Mouse (Mus musculus) gastrocnemius, postnatal 4 days (tissue): Measurements from ENCODE around the gene Cbx6. TPM values are rescaled to one million over a fixed set of nuclear protein-coding genes. Genes with fewer than 3 reads are reported as not detected.

Experiments
- DNase-seq, 2 experiments: peaks; one replicate each; pipeline ENCODE4 v3.0.0; 2021 to 2022; ENCODE audit warnings: low spot score in 2 of 2, mixed read lengths in 2 of 2
- total RNA-seq, 2 experiments: library from RNA; stranded (reverse); gene quantifications; 2 replicates each; pipeline ENCODE4 v1.2.3; 2021

Gene Cbx6
- total RNA-seq, 2 experiments from 2014 or later: 58.9 to 59.7 TPM

DNA sequence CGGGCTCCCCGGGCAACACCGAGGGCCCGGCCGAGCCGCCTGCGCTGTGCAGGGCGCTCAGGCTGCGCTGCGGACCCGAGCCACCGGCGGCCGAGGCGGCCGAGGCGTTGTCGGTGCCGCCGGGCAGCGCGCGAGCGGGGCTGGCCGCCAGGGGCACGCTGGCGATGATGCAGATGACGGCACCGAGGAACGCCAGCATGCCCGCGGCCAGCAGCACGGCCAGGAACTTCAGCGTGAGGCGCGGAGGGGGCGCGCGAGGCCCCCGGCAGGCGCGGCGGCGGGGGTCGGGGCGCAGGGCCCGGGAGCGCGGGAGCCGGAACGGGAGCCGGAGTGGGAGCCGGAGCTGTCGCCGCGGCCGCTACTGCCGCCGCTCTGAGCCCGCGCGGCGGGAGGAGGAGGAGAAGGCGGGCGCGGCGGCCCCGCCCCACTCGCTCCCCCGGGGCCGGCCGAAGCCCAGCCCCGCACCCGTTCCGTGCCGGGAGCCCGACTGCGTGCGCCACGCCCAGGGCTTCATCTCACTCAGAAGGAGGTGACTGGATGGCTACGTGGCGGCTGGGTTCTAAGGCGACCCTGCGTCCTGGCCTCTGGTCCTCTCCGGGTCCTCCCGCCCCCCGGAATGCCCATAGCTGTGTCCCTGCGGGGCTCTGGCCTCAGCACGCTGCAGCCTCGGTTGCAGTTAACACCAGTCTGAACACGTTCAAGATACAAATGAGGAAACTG is 30.0 kb downstream of the Cbx6 start, which contains the start of gene Nptxr:
TSS of gene Nptxr (minus strand) at position 415 of the 720 bp plus-strand sequence.
- peak; percentile 50 to 57 for DNase-seq

DNA sequence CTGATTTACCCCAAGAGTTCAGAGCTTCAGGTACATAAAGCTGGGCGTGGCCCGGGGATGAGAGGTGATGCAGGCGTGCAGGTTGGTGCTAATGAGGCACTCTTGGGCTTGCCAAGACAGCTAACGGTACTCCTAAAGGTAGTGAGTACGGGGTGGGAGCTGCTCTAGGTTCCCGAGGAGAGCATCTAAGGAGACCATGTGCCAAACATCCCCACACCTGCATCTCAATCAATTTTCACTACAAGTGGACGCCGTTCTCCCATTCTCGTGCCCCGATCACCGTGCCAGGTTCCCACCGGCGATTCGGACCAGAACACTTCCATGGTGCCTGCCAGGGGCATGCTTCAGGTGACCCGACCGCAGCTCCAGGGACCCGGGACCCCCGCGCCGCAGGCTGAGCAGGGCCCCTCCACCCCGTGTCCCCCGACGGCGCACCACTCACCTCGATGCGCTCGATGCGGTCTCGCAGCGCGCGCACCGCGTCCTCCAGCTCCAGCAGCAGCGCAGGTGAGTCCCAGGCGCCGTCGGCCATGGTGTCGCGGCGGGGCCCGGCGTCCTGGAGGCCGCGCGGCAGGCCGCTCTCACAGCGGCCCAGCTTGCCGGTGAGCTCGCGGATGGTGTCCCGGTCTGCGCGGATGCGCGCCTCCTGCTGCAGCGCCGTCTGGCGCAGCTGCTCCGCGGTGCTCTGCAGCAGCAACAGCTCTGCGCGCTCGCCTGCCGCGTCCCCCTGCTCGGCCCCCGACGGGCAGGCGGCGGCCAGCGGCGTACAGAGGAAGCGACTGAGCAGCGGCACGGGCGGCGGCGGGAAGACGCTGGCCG is 30.7 kb downstream of the Cbx6 start:
- peak in 1 of 2 experiments; percentile 47 for DNase-seq

DNA sequence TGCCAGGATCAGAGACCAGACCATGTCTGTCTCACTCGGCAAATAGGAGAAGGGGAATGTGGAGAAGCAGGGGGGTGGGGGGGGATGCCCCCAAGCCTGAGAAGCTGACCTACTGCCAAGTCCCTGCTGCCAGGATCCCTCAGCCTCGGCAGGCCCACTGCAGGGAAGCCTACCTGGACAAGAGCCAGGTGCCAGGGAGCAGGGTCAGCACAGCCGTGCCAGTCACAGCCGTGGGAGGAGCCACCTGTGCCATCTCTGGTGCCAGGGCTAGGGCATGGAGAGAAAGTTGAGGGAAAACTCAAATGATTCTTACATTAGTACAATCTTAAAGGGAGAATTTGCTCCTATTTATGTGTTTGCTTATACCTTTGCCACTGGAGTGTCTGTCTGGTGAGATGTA is 32.2 kb downstream of the Cbx6 start:
- no peak for DNase-seq

DNA sequence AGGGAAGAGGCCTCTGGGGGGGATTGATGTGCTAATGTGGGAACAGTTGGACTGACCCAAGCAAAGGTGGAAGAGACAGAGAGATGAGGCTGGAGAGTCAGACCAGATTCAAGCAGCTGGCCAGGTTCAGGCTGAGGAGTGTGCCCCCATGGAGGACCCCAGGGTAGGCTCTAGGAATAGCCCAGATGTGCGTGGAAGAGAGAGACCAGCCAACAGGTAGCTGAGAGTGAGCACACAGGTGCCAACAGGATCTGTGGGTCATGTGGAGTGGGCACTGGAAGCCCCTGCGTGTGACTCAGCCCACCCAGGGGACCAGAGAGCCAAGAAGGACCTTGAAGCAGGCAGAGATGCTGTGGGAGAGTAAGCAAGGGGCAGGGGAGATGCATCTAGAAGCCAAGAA is 32.8 kb downstream of the Cbx6 start:
- no peak for DNase-seq

DNA sequence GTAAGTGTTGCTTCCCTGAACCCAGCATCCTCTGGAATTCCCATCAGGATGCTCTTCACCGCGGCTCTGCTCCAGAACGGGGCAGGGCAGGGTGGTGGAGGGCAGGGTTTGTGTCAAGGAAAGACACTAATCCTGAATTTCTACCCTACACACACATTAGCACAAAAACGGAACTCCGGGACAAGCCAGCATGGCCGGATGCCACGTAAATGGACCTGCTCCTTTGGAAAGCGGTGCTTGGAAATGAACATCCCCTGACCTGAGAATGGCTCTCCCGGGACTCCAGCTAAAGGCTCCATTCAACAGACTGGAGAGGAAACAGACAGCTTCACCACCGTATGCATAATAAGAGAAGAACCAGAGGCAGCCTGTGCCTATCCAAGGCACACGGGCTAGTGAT is 33.8 kb downstream of the Cbx6 start:
- DNase-seq: no peak

DNA sequence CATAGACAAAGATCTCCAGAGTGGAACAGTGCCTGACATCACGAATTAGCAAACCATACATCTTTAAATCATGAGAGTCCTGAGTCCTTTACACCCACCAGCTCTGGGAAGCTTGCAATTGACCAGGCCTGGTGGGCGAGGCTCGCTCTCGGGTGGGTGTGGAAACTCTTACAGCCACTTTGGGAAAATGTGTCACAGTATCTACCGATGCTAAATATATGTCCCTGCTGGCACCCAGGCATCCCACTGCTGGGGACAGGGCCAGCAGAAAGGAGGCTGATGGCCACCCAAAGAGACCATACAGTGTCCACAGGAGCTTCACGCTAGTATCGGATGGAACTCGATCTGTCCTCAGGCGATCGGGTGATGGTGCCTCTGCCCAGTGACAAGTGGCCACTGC is 35.9 kb downstream of the Cbx6 start:
- DNase-seq: no peak

DNA sequence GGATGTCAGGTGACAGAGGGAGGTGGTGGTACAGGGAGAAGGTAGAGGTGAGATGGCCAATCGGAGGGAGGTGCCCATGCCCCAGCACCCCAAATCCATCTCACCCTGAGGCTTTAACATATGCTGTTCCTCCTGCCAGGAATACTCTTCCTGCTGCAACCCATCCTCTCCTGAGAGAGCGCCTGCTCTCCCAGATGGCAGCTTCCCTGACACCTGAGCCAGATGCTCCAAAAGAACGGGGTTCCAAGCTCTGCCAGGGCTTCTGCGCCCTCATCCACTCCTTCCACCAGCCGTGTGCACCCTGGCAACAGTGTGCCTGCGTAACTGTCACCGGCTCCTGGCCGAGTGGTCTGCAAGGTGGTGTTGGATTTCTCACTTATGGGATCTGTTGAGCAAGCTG is 36.8 kb downstream of the Cbx6 start:
- no peak for DNase-seq

DNA sequence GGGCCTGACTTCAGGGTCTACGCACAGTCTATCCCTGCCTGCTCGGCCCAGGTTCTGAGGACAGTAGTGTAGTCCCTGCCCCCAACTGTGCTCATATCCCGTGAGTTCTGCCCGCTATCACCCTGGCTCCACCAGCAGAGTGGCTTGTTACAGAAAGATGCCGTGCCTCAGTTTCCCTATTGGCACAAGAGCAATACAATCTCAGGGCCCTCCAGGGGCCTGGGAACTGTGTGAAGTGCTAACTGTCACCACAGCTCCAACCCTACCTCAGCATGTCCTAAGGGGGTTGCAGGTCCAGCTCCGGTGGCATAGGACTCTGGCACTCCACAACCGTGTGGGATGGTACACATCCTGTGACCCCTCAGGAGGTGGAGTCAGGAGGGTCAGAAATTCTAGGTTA is 37.4 kb downstream of the Cbx6 start:
- no peak for DNase-seq

DNA sequence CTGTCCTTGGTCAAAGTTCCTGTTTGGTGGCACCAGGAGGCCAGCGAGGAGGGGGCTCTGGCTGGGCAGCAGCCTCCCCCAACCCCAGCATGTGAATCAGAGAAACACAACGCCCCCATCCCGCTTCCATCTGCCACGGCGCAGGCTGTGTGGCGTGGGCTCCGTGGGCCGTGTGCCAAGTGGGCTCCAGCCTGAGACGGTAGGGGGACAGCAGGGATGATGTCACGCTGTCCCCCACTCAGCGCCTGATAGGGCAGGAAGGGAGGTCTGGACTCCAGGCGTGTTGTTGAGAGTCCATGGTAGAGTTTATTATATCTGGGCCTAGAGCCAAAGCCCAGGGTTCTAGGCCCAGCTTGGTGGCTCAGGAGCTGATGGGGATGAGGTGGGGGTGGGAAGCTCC is 38.2 kb downstream of the Cbx6 start:
- no peak for DNase-seq

DNA sequence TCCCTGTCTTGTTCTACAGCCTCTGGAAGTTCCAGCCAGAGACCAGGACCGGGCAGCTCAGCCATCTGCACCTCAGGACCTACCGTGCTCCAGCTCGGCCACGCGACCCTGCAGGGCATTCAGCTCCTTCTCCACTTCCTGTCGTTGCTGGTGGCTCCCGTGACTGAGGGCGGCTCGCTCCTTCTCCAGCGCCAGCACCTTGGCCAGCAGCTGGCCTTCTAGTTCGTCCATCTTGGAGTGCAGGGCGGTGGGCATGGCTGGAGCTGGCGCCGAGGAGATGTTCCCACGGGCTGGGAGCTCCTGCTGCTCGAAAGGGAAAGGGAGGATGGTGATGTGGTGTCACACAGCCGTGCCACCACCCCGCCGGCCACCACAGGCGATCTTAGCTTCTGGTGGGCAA is 40.3 kb downstream of the Cbx6 start:
- no peak for DNase-seq

DNA sequence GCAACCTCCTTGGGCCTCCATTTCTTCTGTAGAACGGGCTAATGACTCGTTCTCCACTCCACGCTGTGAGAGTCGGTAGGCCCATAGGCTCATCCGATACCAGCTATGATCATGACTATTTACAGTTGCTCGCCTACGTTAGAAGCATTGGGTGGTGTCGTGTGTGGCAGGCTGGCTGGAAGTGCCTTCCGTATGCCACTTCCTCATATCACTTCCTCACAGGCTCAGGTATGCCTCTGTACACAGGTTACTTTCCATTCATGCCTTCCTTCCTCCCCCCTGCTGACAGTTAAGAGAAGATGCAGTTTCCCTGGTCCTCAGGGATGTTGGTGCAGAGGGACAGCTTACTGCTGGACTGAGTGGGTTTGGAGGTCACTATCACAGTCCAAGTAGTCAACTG is 41.4 kb downstream of the Cbx6 start:
- DNase-seq: no peak

DNA sequence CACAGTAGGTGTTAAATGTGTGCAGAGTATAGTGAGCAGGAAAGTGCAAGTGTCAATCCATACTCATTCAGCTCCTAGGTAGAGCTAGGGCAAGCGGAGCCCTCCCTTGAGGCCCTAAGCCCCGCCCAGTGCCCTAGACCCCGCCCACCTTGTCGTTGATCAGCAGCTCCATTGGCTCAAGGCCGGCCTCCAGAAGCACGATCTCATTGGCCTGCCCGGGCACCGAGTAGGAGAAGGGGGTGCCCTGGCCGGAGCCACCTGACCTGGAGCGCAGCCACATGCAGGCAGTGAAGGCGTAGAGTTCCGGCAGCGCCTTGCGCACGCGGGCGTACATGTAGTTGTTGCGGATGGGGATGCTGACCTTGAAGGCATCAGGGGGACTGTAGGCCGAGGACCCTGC is 42.0 kb downstream of the Cbx6 start:
- DNase-seq: no peak

DNA sequence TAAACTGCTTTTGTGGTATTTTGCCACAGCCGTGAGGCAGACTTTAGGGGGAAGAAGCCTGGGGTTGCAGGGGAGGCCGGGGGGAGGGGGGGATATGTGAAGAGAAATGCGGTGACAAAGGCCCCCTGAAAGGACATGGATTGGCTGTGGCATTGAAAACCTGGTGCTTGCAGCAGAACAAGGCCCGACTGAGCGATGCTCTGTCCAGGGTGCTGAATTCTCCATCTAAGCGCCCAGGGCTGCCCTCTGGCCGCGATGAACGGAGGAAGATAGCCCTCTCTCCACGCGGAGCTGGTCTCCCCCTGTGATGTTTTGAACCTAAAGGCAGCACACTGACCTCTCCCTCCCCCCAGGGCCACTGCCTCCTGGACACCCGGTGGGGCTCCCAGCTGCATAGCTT is 43.0 kb downstream of the Cbx6 start:
- DNase-seq: peak in 1 of 2 experiments; percentile 69

DNA sequence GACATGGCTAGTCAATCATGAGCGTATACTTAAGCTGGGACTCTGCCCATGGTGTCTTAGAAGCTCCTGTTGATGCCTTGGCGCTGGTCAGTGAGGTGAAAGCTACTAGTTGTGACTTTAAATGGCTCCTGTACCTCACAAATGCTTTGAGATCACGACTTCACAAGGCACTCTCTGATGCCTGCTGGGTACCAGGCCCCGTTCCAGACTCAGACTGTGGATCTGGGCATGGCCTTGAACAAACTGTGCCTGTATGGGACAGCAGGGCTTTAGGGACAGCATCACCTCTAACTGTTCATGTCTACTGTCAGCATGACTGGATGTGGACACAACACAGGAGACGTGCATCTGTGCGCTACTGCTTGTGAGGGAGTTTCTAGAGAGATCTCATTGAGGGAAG is 43.6 kb downstream of the Cbx6 start:
- no peak for DNase-seq

DNA sequence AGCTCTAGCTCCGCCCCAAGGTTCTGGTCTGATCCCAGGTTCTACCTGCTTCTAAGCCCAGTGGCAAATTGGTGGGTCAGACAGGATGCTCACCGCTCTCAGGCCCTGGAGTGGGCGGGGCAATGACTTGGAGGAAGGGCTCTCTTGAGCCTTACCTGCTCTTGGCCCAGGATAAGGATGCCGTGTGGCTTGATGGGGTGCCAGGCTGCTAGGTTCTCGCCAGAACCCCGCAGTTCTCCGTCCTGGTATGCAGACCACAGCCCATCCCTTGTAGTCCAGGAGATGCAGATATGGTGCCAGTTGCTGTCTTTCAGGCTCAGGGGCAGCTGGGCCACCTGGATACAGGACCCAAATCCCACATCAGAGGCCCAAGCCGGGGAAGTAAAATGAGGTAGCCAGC is 44.4 kb downstream of the Cbx6 start:
- DNase-seq: no peak

DNA sequence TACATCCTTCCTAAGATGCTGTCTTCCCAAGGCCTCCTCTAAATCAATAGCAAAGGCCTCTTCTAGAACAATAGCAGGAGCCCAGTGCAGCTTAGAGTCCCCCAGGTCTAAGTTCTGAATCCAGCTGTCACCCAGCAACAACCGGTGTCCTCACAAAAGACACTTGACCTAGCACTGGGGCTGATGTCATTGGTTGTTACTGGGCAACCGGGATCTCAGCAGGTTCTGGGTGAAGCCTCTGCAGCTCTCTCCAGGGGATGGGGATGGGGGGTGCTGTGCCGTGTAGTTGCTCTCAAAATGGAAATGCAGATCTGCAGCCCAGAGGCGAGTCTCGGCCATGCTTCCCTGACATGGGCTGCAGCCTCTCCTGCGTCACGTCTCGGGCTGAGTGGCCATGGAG is 46.7 kb downstream of the Cbx6 start:
- no peak for DNase-seq

DNA sequence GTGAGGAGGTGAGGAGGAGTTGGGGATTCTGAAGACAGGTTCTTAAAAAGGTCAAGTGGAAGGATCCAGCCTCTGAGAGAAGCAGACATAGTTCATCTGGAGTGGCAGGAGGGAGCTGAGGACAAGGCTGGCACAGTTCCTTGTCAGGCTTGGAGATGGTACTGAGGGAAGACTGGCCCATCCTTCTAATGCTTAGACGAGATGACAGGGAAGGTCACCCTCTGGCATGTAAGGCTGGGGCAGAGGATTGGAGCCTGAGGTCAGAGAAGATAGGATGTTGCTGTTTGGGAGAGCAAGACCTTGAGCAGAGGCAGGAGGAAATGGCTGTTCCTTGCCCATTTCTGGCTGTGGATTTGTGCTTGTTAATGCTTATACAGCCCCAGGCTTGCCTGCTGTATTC is 49.4 kb downstream of the Cbx6 start:
- no peak for DNase-seq

DNA sequence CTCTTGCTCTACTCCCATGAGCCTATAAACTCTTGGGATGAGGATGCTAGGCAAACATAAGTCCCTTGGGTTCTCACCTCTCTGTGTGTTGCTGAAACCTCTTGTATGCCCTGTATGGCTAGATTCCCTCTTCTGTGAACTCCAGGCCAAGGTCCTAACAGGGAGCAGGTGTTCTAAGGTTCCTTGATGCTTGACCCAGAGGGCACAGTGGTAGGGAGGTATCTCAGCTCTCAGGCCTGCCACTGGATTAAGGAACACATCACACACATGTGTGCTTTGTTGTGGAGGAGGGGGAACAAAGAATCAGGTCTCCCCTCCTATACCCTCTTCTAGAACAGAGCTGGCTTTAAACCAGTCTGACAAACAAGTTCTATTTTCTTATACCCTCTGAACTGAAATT is 56.7 kb downstream of the Cbx6 start, which contains the start of gene Dnal4:
TSS of gene Dnal4 (minus strand) at position 101 of the 400 bp plus-strand sequence.
- DNase-seq: no peak

DNA sequence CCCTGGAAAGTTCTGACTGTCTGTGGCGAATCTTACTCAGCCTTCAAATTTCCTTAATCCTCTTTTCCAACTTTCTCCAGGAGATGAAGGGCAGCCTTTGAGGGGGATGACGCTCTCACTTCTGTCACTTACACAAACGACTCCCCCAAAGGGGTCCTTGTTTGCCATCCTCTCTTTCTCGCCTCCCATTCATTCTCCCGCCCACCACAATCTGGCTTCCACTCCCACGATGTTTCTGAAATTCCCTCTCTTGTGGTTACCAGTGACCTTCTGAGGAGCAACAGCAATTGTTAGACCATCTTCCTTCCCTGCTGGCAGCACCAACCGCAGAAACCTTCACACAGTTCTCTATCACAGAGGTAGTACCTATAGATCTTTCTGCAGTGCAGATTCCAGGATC is 58.8 kb downstream of the Cbx6 start:
- DNase-seq: no peak

DNA sequence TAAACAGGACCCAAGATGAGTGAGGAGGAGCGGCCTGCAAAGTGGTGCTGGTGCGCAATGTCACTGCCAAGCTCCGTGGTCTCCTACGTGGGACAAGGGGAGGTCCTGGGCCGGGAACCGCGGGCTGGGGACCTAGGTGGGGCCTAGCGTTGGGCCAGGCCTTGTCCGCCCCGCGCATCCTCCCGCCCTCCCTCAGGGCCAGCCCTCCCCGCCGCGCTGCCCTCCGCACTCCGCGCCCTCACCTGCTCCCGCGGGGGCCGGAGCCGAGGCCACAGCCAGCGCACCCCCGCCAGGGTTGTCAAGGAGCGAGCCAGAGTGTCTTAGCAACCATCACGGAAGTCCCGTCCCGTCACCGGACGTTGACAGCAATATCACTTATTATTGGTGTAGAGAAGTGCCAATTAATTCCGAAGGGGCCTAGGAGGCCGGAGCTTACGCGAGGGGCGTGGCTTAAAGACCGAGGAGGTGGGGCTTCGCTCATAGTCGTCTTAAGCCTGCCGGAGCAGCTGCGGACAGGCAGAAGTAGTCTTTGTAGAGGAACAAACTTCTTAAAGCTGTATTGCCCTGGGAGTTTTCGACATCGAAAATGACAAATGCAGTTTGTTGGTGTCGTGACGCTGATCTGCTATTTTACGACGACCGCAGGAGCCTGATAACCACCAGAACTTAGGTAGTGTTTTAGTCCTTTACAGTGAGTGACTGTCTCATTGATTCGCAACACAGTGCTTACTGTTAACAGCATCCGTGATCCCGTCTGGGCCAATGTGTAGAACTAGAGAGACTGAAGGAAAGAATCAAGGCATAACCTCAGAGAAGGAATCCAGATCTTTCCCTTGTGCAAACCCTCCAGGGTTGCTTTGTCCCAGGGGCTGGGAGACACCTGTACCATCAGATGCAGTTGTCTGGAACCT is 60.1 kb downstream of the Cbx6 start:
- peak; percentile 79 to 96 for DNase-seq
